ENCODE assay signal across 8 mouse cellular contexts in genomic region chr6:22280217-22280861, GRCm38 (mm10). TPM values are rescaled to one million over a fixed set of nuclear protein-coding genes. Genes with fewer than 3 reads are reported as not detected.
DNase-seq lines count a peak whose midpoint lies in the region; ATAC-seq and TF ChIP-seq lines count a peak whose summit lies in the region.

No protein-coding gene starts in this region.

- ATAC-seq in liver, embryonic 12.5 days = no peak
- ATAC-seq in heart, embryonic 12.5 days (ENCODE audit: insufficient number of reproducible peaks, low FRiP score) = no peak
- peak; percentile 46 for ATAC-seq in lung, postnatal 0 days

- peak; percentile 78 for DNase-seq in liver, adult 2 months (ENCODE audit: extremely low read depth, low read depth, low spot score)
- DNase-seq in cerebellum, adult 8-10 months = peak; percentile 6
- peak; percentile 60 to 68 for DNase-seq in layer of hippocampus, adult 2 months (ENCODE audit: low spot score in 2 of 2)
- DNase-seq in lung, postnatal 0 days (ENCODE audit: low spot score) = peak; percentile 64
- no peak for DNase-seq in thymus, postnatal 14 days
- DNase-seq in spleen, postnatal 10 days (ENCODE audit: low spot score in 2 of 2) = no peak

- H3K4me3 ChIP-seq in liver, adult 2 months (ENCODE audit: insufficient read depth, low read depth, low read length) = no peak overlapping the region
- H3K4me3 ChIP-seq in liver, embryonic 12.5 days = no peak overlapping the region
- H3K4me3 ChIP-seq in heart, embryonic 12.5 days = no peak overlapping the region
- H3K4me3 ChIP-seq in layer of hippocampus, adult 2 months = no peak overlapping the region
- H3K4me3 ChIP-seq in lung, postnatal 0 days (ENCODE audit: low read depth, low read length) = no peak overlapping the region

- no peak overlapping the region for H3K27ac ChIP-seq in liver, adult 2 months (replicated peaks; ENCODE audit: insufficient read depth, low read depth, low read length)
- H3K27ac ChIP-seq in liver, embryonic 12.5 days = no peak overlapping the region
- no peak overlapping the region for H3K27ac ChIP-seq in heart, embryonic 12.5 days (ENCODE audit: poor library complexity, severe bottlenecking)
- H3K27ac ChIP-seq in layer of hippocampus, adult 2 months = no peak overlapping the region; the same call in 1 of the 2 replicates
- no peak overlapping the region for H3K27ac ChIP-seq in lung, postnatal 0 days (ENCODE audit: low read length)

- TF ChIP-seq POLR2A in liver, adult 2 months (IDR thresholded peaks at IDR 0.05; ENCODE audit: extremely low read depth, insufficient read depth, low read length) = no peak

- no peaks in the 10 kb centered on the region for H3K9me3 ChIP-seq in liver, embryonic 12.5 days (replicated peaks)
- no peaks in the 10 kb centered on the region for H3K9me3 ChIP-seq in heart, embryonic 12.5 days (replicated peaks)
- no peaks in the 10 kb centered on the region for H3K9me3 ChIP-seq in lung, postnatal 0 days (ENCODE audit: low read length)

- no peaks in the 10 kb centered on the region; the same call in 1 of the 2 replicates for H3K4me1 ChIP-seq in liver, adult 2 months (ENCODE audit: control insufficient read depth, insufficient read depth, low read length)
- H3K4me1 ChIP-seq in liver, embryonic 12.5 days = no peaks in the 10 kb centered on the region
- no peaks in the 10 kb centered on the region for H3K4me1 ChIP-seq in heart, embryonic 12.5 days (replicated peaks)
- no peaks in the 10 kb centered on the region; the same call in 1 of the 2 replicates for H3K4me1 ChIP-seq in lung, postnatal 0 days (ENCODE audit: insufficient read depth, low read depth, low read length)

- H3K27me3 ChIP-seq in liver, adult 2 months (ENCODE audit: control insufficient read depth, insufficient read depth, low read length) = no peaks in the 10 kb centered on the region
- H3K27me3 ChIP-seq in liver, embryonic 12.5 days (replicated peaks) = no peaks in the 10 kb centered on the region
- H3K27me3 ChIP-seq in heart, embryonic 12.5 days (replicated peaks) = no peaks in the 10 kb centered on the region
- H3K27me3 ChIP-seq in lung, postnatal 0 days (replicated peaks; ENCODE audit: insufficient read depth, low read length) = no peaks in the 10 kb centered on the region; the same call in 1 of the 2 replicates

- TF ChIP-seq EP300 in lung, postnatal 0 days (IDR thresholded peaks at IDR 0.05) = no peak

- 10% methylated on average over 14 of the region's 14 CpGs for WGBS in liver, adult 2 months
- 64% methylated on average over 14 of the region's 14 CpGs for WGBS in liver, embryonic 12.5 days (ENCODE audit: insufficient replicate concordance)
- 56% methylated on average over 14 of the region's 14 CpGs for WGBS in heart, embryonic 12.5 days
- WGBS in lung, postnatal 0 days = 35% methylated on average over 14 of the region's 14 CpGs

- H3K4me2 ChIP-seq in liver, embryonic 12.5 days = no peak overlapping the region
- H3K4me2 ChIP-seq in heart, embryonic 12.5 days = peak overlapping the region; percentile 24; the same call in 1 of the 2 replicates
- H3K4me2 ChIP-seq in lung, postnatal 0 days (replicated peaks; ENCODE audit: low read depth, low read length) = no peak overlapping the region

- no peaks in the 10 kb centered on the region for H3K36me3 ChIP-seq in liver, adult 2 months (ENCODE audit: control insufficient read depth, insufficient read depth, low read length)
- H3K36me3 ChIP-seq in liver, embryonic 12.5 days = no peaks in the 10 kb centered on the region
- H3K36me3 ChIP-seq in heart, embryonic 12.5 days = no peaks in the 10 kb centered on the region
- H3K36me3 ChIP-seq in lung, postnatal 0 days (ENCODE audit: insufficient read depth, low read length) = no peaks in the 10 kb centered on the region

- no peak overlapping the region for H3K9ac ChIP-seq in liver, adult 2 months (ENCODE audit: low read depth, low read length)
- H3K9ac ChIP-seq in liver, embryonic 12.5 days = no peak overlapping the region
- H3K9ac ChIP-seq in heart, embryonic 12.5 days = no peak overlapping the region
- no peak overlapping the region for H3K9ac ChIP-seq in lung, postnatal 0 days (replicated peaks; ENCODE audit: low read depth)

- no peaks in the 10 kb centered on the region for H3K79me2 ChIP-seq in liver, adult 2 months (ENCODE audit: control insufficient read depth, insufficient read depth, low read length)

- TF ChIP-seq CTCF in liver, adult 2 months (IDR thresholded peaks at IDR 0.05; ENCODE audit: low read depth, low read length) = no peak
- TF ChIP-seq CTCF in layer of hippocampus, adult 2 months (conservative IDR thresholded peaks at IDR 0.05) = no peak
- no peak for TF ChIP-seq CTCF in lung, postnatal 0 days (IDR thresholded peaks at IDR 0.05)

RNA-seq across cellular contexts. Expression of gene Wnt16, which starts 7.7 kb away (rescaled TPM):
- total RNA-seq in liver, adult 2 months (2014; rRNA removed) = not detected in 2 replicates
- not detected in 2 replicates for polyA plus RNA-seq in liver, adult 2 months (2012; rRNA removed)
- 0.07 and 0.26 TPM in 2 replicates for polyA plus RNA-seq in liver, embryonic 12.5 days (2016; fragmentation: Nextera tagmentation; extraction: Ambion mirVana)
- polyA plus RNA-seq in heart, embryonic 12.5 days (2016; fragmentation: Nextera tagmentation; extraction: Ambion mirVana) = 2.0 and 2.6 TPM in 2 replicates
- 1 to 10 TPM; 1.2 to 2.5 TPM for total RNA-seq in layer of hippocampus, adult 2 months (2021)
- 0.26 TPM in 1 of 2 replicates, not detected in the other for polyA plus RNA-seq in lung, postnatal 0 days (2015; fragmentation: Nextera tagmentation; extraction: Ambion mirVana)

Comparison
In these comparisons a context has a peak if more than half of its experiments do, and no peak if none do; other contexts are left out.
1. DNase-seq: peak in liver, adult 2 months (single experiment), cerebellum, adult 8-10 months (single experiment), layer of hippocampus, adult 2 months (2 of 2) and lung, postnatal 0 days (single experiment); none in thymus, postnatal 14 days (single experiment) and spleen, postnatal 10 days (0 of 2).